Mouse (Mus musculus) lung, embryonic 16.5 days (tissue): ENCODE results near the gene Os9. TPM values are rescaled to one million over a fixed set of nuclear protein-coding genes. Genes with fewer than 3 reads are reported as not detected.
"Not testable (repeated sequence)": the region's sequence is repeated elsewhere in the genome, so short reads cannot be mapped to it uniquely, and the experiment has no call there.

ENCODE experiments used
- ATAC-seq: fragments of 200-750 bp; cut with Nextera tagmentation; 2 replicates; pipeline ENCODE4 v1.8.0; 2017; ENCODE audit warnings: low read depth, mild to moderate bottlenecking, moderate library complexity
- H3K27ac ChIP-seq: fragments of 300-500 bp; sonication (generic); 2 replicates; pipeline ENCODE4 v1.5.1; 2014; ENCODE audit warnings: mild to moderate bottlenecking, control low read depth, low read length
- H3K27me3 ChIP-seq: fragments of 300-500 bp; sonication (generic); 2 replicates; pipeline ENCODE4 v1.6.1; 2014; ENCODE audit warnings: low read depth, low read length, mixed read lengths; ENCODE audit not compliant: control insufficient read depth, insufficient read depth
- H3K36me3 ChIP-seq: fragments of 300-500 bp; sonication (generic); 2 replicates; pipeline ENCODE4 v1.6.1; 2014; ENCODE audit warnings: low read length; ENCODE audit not compliant: control insufficient read depth, insufficient read depth
- H3K4me1 ChIP-seq: fragments of 300-500 bp; sonication (generic); replicated peaks from 2 replicates; pipeline ENCODE4 v1.6.1; 2014; ENCODE audit warnings: low read length, mixed read lengths; ENCODE audit not compliant: control insufficient read depth, insufficient read depth
- H3K4me2 ChIP-seq: fragments of 300-500 bp; sonication (generic); 2 replicates; pipeline ENCODE4 v1.6.1; 2014; ENCODE audit warnings: low read depth, low read length, control low read depth
- H3K4me3 ChIP-seq: fragments of 300-500 bp; sonication (generic); 2 replicates; pipeline ENCODE4 v1.5.1; 2014; ENCODE audit warnings: mild to moderate bottlenecking, low read length, control low read depth
- H3K9ac ChIP-seq: fragments of 300-500 bp; sonication (generic); 2 replicates; pipeline ENCODE4 v1.6.1; 2014; ENCODE audit warnings: low read length, control low read depth
- H3K9me3 ChIP-seq: fragments of 300-500 bp; sonication (generic); 2 replicates; pipeline ENCODE4 v1.6.1; 2016; ENCODE audit warnings: low read length; ENCODE audit not compliant: control insufficient read depth
- WGBS: fragments of 180-500 bp; shearing (Covaris S2); extraction: QIAGEN DNeasy Blood & Tissue Kit; methylation state at CpG from one replicate; pipeline ENCODE4 v1.1.7; 2014; 5-methylcytosine and 5-hydroxymethylcytosine counted together
- polyA plus RNA-seq: library from polyadenylated mRNA; unstranded; fragments of >200 nt; fragmentation: Nextera tagmentation; extraction: Ambion mirVana; gene quantifications from 2 replicates; pipeline ENCODE4 v1.2.1, GENCODE M21; 2015

Gene Os9
- polyA plus RNA-seq, 1 experiment from 2014 or later, result 111 TPM

- Histone ChIP-seq H3K36me3 (no peaks in the 10 kb centered on the region), H3K27ac (no peak overlapping the region), H3K4me3 (no peak overlapping the region), H3K9ac (no peak overlapping the region), H3K27me3 (no peaks in the 10 kb centered on the region), H3K4me1 (no peaks in the 10 kb centered on the region), H3K9me3 (no peaks in the 10 kb centered on the region), H3K4me2 (no peak overlapping the region)
- ATAC-seq, result no peak
- 68% methylated on average over 3 of the region's 3 CpGs for WGBS
Measured at GRCm38 (mm10) chr10:127137896-127138295, 17.0 kb upstream of the Os9 start.

- Histone ChIP-seq H3K4me1 (no peaks in the 10 kb centered on the region), H3K27me3 (no peaks in the 10 kb centered on the region; the same call in 1 of the 2 replicates), H3K27ac (no peak overlapping the region), H3K9me3 (no peaks in the 10 kb centered on the region), H3K36me3 (no peaks in the 10 kb centered on the region), H3K4me3 (no peak overlapping the region), H3K4me2 (no peak overlapping the region), H3K9ac (no peak overlapping the region)
- no peak for ATAC-seq
- WGBS, result 61% methylated on average over 4 of the region's 4 CpGs
Measured at GRCm38 (mm10) chr10:127136510-127136909, 15.6 kb upstream of the Os9 start.

- Histone ChIP-seq H3K9me3 (no peaks in the 10 kb centered on the region), H3K27me3 (no peaks in the 10 kb centered on the region; the same call in 1 of the 2 replicates), H3K4me1 (no peaks in the 10 kb centered on the region), H3K4me3 (no peak overlapping the region), H3K36me3 (no peaks in the 10 kb centered on the region), H3K9ac (no peak overlapping the region), H3K4me2 (no peak overlapping the region), H3K27ac (no peak overlapping the region)
- no peak for ATAC-seq
- 29% methylated on average over 8 of the region's 8 CpGs for WGBS
Measured at GRCm38 (mm10) chr10:127135118-127135836, 14.3 kb upstream of the Os9 start.

GRCm38 (mm10) chr10:127134394-127135035 lies 13.6 kb upstream of the Os9 start:
- H3K27me3 ChIP-seq, H3K9me3 ChIP-seq, H3K4me1 ChIP-seq, H3K27ac ChIP-seq, H3K9ac ChIP-seq, H3K4me3 ChIP-seq, H3K36me3 ChIP-seq, H3K4me2 ChIP-seq, ATAC-seq: not testable (repeated sequence)
- 57% methylated on average over 3 of the region's 3 CpGs for WGBS

GRCm38 (mm10) chr10:127132469-127132868 lies 11.5 kb upstream of the Os9 start:
- no peak overlapping the region for H3K4me2 ChIP-seq
- H3K9ac ChIP-seq, result no peak overlapping the region
- no peaks in the 10 kb centered on the region for H3K4me1 ChIP-seq
- no peaks in the 10 kb centered on the region for H3K9me3 ChIP-seq
- no peaks in the 10 kb centered on the region; the same call in 1 of the 2 replicates for H3K27me3 ChIP-seq
- H3K27ac ChIP-seq, result no peak overlapping the region
- no peaks in the 10 kb centered on the region for H3K36me3 ChIP-seq
- no peak for ATAC-seq
- 52% methylated on average over 5 of the region's 5 CpGs for WGBS
- no peak overlapping the region for H3K4me3 ChIP-seq

- Histone ChIP-seq H3K27me3 (no peaks in the 10 kb centered on the region; the same call in 1 of the 2 replicates), H3K4me3 (no peak overlapping the region), H3K9ac (no peak overlapping the region), H3K4me1 (no peaks in the 10 kb centered on the region), H3K27ac (no peak overlapping the region), H3K36me3 (no peaks in the 10 kb centered on the region), H3K4me2 (no peak overlapping the region), H3K9me3 (no peaks in the 10 kb centered on the region)
- no peak for ATAC-seq
- 64% methylated on average over 4 of the region's 4 CpGs for WGBS
Measured at GRCm38 (mm10) chr10:127129431-127129830, 8.5 kb upstream of the Os9 start.

GRCm38 (mm10) chr10:127127711-127128279 lies 6.9 kb upstream of the Os9 start:
- Histone ChIP-seq H3K4me2 (no peak overlapping the region), H3K4me3 (no peak overlapping the region), H3K9me3 (no peaks in the 10 kb centered on the region), H3K4me1 (peaks cover 5% of the 10 kb centered on the region), H3K9ac (no peak overlapping the region), H3K36me3 (no peaks in the 10 kb centered on the region), H3K27me3 (no peaks in the 10 kb centered on the region; the same call in 1 of the 2 replicates), H3K27ac (no peak overlapping the region)
- WGBS, result 62% methylated on average over 7 of the region's 7 CpGs
- ATAC-seq, result no peak

- Histone ChIP-seq H3K9ac (no peak overlapping the region), H3K4me1 (peaks cover 6% of the 10 kb centered on the region), H3K27ac (no peak overlapping the region), H3K4me2 (no peak overlapping the region), H3K9me3 (no peaks in the 10 kb centered on the region), H3K36me3 (no peaks in the 10 kb centered on the region), H3K4me3 (no peak overlapping the region), H3K27me3 (no peaks in the 10 kb centered on the region)
- WGBS, result 61% methylated on average over 5 of the region's 5 CpGs
- ATAC-seq, result no peak
Measured at GRCm38 (mm10) chr10:127126579-127126978, 5.6 kb upstream of the Os9 start.

- no peaks in the 10 kb centered on the region for H3K36me3 ChIP-seq
- H3K9ac ChIP-seq, result no peak overlapping the region
- no peak overlapping the region for H3K4me3 ChIP-seq
- no peak for ATAC-seq
- H3K9me3 ChIP-seq, result no peaks in the 10 kb centered on the region
- H3K27me3 ChIP-seq, result no peaks in the 10 kb centered on the region
- 66% methylated on average over 9 of the region's 9 CpGs for WGBS
- no peak overlapping the region for H3K27ac ChIP-seq
- H3K4me1 ChIP-seq, result peaks cover 7% of the 10 kb centered on the region
- H3K4me2 ChIP-seq, result no peak overlapping the region
Measured at GRCm38 (mm10) chr10:127125210-127126001, 4.5 kb upstream of the Os9 start.
